Mouse (Mus musculus) liver, embryonic 14.5 days (tissue): ENCODE measurements around the gene Cidec. TPM values are rescaled to one million over a fixed set of nuclear protein-coding genes. Genes with fewer than 3 reads are reported as not detected.
A peak's percentile ranks its signal among the peaks of the same experiment; 100 is the strongest.

Source experiments
- ATAC-seq: fragments of 200-750 bp; cut with Nextera tagmentation; 2 replicates; pipeline ENCODE4 v1.8.0; 2017; ENCODE audit warnings: moderate number of reproducible peaks, mild to moderate bottlenecking, moderate library complexity; ENCODE audit not compliant: insufficient read depth
- DNase-seq, 3 experiments: peaks; one replicate each; pipeline ENCODE4 v3.0.0-alpha.2; 2012 to 2013; ENCODE audit warnings: low read depth in 3 of 3, low spot score in 3 of 3
- H3K27ac ChIP-seq: fragments of 300-500 bp; sonication (generic); 2 replicates; pipeline ENCODE4 v1.5.1; 2014; ENCODE audit warnings: moderate library complexity, mild to moderate bottlenecking, control low read depth, inconsistent platforms
- H3K27me3 ChIP-seq: fragments of 300-500 bp; sonication (generic); 2 replicates; pipeline ENCODE4 v1.6.1; 2014; ENCODE audit warnings: mild to moderate bottlenecking, low read length, moderate library complexity; ENCODE audit not compliant: control insufficient read depth, insufficient read depth
- H3K36me3 ChIP-seq: fragments of 300-500 bp; sonication (generic); replicated peaks from 2 replicates; pipeline ENCODE4 v1.6.1; 2014; ENCODE audit warnings: low read depth; ENCODE audit not compliant: control insufficient read depth, insufficient read depth
- H3K4me1 ChIP-seq, 2 experiments: fragments of 200-500 bp in 1 of 2; fragments of 300-500 bp in 1 of 2; sonication (generic) in 1 of 2; replicated peaks; 2 replicates each; pipeline ENCODE4 v1.6.1; 2012 to 2014; ENCODE audit warnings: antibody characterized with exemption in 1 of 2, inconsistent platforms in 1 of 2, low read length in 1 of 2; ENCODE audit not compliant: control insufficient read depth in 2 of 2, insufficient read depth in 2 of 2
- H3K4me2 ChIP-seq: fragments of 300-500 bp; sonication (generic); 2 replicates; pipeline ENCODE4 v1.6.1; 2014; ENCODE audit warnings: low read depth, mild to moderate bottlenecking, control low read depth, moderate library complexity
- H3K4me3 ChIP-seq, 2 experiments: fragments of 200-500 bp in 1 of 2; fragments of 300-500 bp in 1 of 2; sonication (generic) in 1 of 2; 2 replicates each; pipeline ENCODE4 v1.5.1; 2012 to 2014; ENCODE audit warnings: low read depth in 2 of 2, low read length in 2 of 2, mild to moderate bottlenecking in 2 of 2, control low read depth in 1 of 2, inconsistent platforms in 1 of 2, moderate library complexity in 1 of 2; ENCODE audit not compliant: insufficient read depth in 1 of 2
- H3K9ac ChIP-seq: fragments of 300-500 bp; sonication (generic); replicated peaks from 2 replicates; pipeline ENCODE4 v1.6.1; 2014; ENCODE audit warnings: mild to moderate bottlenecking, control low read depth, moderate library complexity
- H3K9me3 ChIP-seq: fragments of 300-500 bp; sonication (generic); 2 replicates; pipeline ENCODE4 v1.6.1; 2016; ENCODE audit warnings: low read length, mixed read lengths; ENCODE audit not compliant: control insufficient read depth
- CTCF ChIP-seq: IDR thresholded peaks from 2 replicates; pipeline ENCODE4 v1.5.1; 2016; ENCODE audit warnings: antibody characterized with exemption, low read depth, control low read depth
- EP300 ChIP-seq: IDR thresholded peaks from 2 replicates; pipeline ENCODE4 v1.6.1; 2016; ENCODE audit warnings: antibody characterized with exemption, low read depth
- WGBS: fragments of 180-500 bp; shearing (Covaris S2); extraction: QIAGEN DNeasy Blood & Tissue Kit; methylation state at CpG from one replicate; pipeline ENCODE4 v1.1.7; 2014; ENCODE audit not compliant: insufficient replicate concordance; 5-methylcytosine and 5-hydroxymethylcytosine counted together
- polyA plus RNA-seq, 2 experiments: library from polyadenylated mRNA; depleted of rRNA in 1 of 2; stranded (reverse) in 1 of 2; unstranded in 1 of 2; fragments of >200 nt; fragmentation: Nextera tagmentation in 1 of 2; extraction: Ambion mirVana in 1 of 2; gene quantifications; 2 replicates each; pipeline versions ENCODE4 v1.2.1 to v1.2.3; 2012 to 2014

Cidec gene
- polyA plus RNA-seq, 2 experiments = 0.02 to 0.13 TPM

DNA sequence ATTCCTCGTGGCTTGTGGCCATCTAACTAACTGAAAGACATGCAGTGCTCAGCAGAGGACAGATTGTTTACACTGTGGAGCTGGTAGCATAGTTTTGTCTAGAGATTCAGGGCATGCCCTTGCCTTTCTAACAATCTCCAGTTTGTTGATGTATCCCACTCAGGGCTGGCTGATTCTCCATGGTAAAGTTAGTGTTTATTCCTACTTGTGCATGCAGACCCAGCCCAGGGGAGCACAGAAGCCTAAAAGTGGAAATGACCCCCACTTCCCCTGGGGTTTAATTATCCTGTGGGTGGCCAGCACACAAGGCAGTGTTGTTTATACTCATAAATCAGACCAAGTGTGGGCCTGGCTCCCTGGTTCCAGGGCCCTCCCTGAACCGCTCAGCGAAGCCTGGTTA, 49.5 kb downstream of the Cidec start:
- Histone ChIP-seq H3K4me1 (no peaks in the 10 kb centered on the region), H3K4me2 (no peak overlapping the region), H3K9me3 (no peaks in the 10 kb centered on the region), H3K27me3 (no peaks in the 10 kb centered on the region), H3K27ac (no peak overlapping the region), H3K4me3 (no peak overlapping the region), H3K36me3 (peaks cover 87% of the 10 kb centered on the region), H3K9ac (no peak overlapping the region)
- 69% methylated on average over 3 of the region's 3 CpGs for WGBS
- TF ChIP-seq EP300 (no peak), CTCF (no peak)
- DNase-seq = no peak
- ATAC-seq = no peak

DNA sequence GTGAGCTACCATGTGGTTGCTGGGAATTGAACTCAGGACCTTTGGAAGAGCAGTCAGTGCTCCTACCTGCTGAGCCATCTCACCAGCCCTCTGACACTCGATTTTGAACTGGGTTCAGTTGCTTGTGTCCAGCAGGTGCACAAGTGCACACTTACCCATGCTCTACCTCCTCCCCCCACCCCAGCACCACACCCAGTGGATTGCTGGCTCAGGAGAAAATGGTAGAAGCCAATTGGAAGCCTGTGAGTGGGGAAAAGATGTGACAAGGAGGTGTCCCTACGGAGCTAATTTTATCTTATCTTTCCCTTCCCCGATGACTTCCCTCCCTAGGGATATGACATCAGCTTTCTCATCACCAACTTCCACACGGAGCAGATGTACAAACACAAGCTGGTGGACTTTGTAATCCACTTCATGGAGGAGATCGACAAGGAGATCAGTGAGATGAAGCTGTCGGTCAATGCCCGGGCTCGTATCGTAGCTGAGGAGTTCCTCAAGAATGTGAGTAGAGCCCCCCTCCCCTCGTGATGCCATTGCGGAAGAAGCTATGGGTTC, 50.3 kb downstream of the Cidec start:
- Histone ChIP-seq H3K27ac (no peak overlapping the region), H3K27me3 (no peaks in the 10 kb centered on the region), H3K9ac (no peak overlapping the region), H3K36me3 (peaks cover 90% of the 10 kb centered on the region), H3K4me3 (no peak overlapping the region), H3K9me3 (no peaks in the 10 kb centered on the region), H3K4me2 (no peak overlapping the region), H3K4me1 (peaks cover 0 to under 1% of the 10 kb centered on the region in 2 experiments; a peak in 1 of 4 replicates)
- DNase-seq = no peak
- ATAC-seq = no peak
- TF ChIP-seq EP300 = no peak
- 76% methylated on average over 11 of the region's 11 CpGs for WGBS

DNA sequence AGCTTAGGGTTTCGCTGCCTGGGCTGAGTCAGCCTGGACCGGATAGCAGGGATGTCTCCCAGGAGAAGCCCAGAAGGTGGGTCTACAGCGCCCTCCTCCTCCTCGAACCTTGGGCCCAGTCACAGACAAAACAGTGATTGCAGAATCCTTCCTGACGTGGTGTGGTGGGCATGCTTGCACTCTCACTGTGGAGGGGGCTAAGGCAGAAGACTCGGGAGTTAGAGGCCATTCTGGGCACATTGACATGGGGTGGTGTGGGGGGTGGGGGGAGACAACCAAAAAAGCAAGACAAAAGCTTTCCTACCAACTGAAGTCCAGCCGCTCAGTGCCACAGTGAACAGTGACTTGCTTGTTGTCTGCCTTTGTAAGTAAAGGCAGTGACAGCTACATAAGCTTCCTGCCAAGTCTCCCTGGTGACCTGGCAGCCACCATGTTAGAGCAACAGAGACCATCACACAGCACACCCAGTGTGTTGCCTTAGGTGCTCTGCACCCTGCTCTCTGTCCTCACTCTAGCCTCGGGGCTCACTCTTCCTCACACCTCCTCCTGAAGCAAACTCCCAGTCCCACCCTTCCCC, 51.1 kb downstream of the Cidec start:
- ATAC-seq = no peak
- H3K4me3 ChIP-seq = no peak overlapping the region
- 75% methylated on average over 8 of the region's 8 CpGs for WGBS
- TF ChIP-seq CTCF (no peak), EP300 (no peak)
- no peaks in the 10 kb centered on the region for H3K27me3 ChIP-seq
- no peak overlapping the region for H3K27ac ChIP-seq
- H3K9me3 ChIP-seq = no peaks in the 10 kb centered on the region
- no peak overlapping the region for H3K4me2 ChIP-seq
- DNase-seq = no peak
- H3K4me1 ChIP-seq = peaks cover 5 to 6% of the 10 kb centered on the region in 2 experiments
- no peak overlapping the region for H3K9ac ChIP-seq
- peaks cover 82% of the 10 kb centered on the region for H3K36me3 ChIP-seq

DNA sequence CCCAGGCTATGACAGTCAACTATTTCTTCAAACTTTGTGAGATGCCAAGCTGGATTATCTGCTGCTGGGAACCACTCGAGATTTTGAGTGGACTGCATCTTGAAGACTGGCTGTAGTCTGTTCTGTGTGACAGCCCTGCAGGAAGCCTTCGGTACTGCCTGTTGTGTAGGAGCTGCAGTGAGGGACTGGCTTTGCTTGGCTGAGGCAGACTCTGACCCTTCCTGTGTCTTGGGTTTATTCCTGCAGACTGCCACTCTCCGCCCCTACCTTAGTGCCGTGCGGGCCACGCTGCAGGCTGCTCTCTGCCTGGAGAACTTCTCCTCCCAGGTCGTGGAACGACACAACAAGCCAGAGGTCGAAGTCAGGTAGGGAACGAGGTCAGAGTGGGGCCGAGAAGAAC, 55.1 kb downstream of the Cidec start:
- TF ChIP-seq CTCF (peak; percentile 33; the same call in 1 of the 2 replicates), EP300 (no peak)
- no peak overlapping the region; the same call in 1 of the 2 replicates for H3K4me2 ChIP-seq
- WGBS = 87% methylated on average over 11 of the region's 11 CpGs

DNA sequence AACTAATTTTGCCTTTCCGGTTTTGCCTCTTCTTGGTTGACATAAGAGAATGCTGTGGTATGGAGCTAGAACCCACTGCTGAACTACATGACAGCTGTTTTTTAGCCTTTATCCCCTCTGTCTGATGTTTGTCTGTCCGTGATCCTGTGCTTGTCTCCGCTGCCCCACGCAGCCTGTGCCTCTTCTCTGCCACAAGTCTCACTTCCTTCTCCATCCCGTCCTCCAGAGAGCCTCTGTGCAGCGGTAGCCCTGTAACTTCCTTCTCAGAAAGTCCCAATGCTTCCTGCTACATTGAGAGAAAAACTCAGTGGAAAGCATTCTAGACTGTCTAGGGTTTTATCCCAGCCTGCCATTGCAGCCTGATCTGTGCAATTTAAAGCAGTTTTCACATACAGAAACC, 56.3 kb downstream of the Cidec start:
- Histone ChIP-seq H3K36me3 (peaks cover 47% of the 10 kb centered on the region), H3K9me3 (no peaks in the 10 kb centered on the region), H3K27me3 (no peaks in the 10 kb centered on the region), H3K4me1 (peaks cover 16 to 17% of the 10 kb centered on the region in 2 experiments), H3K4me3 (peak overlapping the region; percentile 91 to 100), H3K9ac (peak overlapping the region; percentile 99), H3K4me2 (peak overlapping the region; percentile 98), H3K27ac (no peak overlapping the region; the same call in 1 of the 2 replicates)
- DNase-seq (no peak), ATAC-seq (no peak)
- no peak for TF ChIP-seq CTCF
- TF ChIP-seq EP300 = no peak
- 29% methylated on average over 6 of the region's 6 CpGs for WGBS

More for the DNA sequence above, 55.1 kb downstream of the Cidec start:
- Histone ChIP-seq H3K9me3 (no peaks in the 10 kb centered on the region), H3K27me3 (no peaks in the 10 kb centered on the region), H3K4me1 (peaks cover 16 to 17% of the 10 kb centered on the region in 2 experiments), H3K9ac (no peak overlapping the region), H3K36me3 (peaks cover 50% of the 10 kb centered on the region), H3K4me3 (no peak overlapping the region), H3K27ac (no peak overlapping the region)
- no peak for DNase-seq
- ATAC-seq = no peak
